13 mouse cellular contexts compared by ENCODE assay signal in genomic region chr11:80745426-80745825, GRCm38 (mm10).
"Had no signal": no experiment of that assay in that cellular context is flagged by ENCODE, and none has a peak within 500 bp of the region (broad histone marks: within the 10 kb centered on the region; RNA-seq: fewer than 3 reads in every experiment).

No protein-coding gene starts in this region.

- H3K9ac ChIP-seq: limb, embryonic 12.5 days; liver, embryonic 13.5 days; liver, postnatal 0 days; lung, embryonic 15.5 days; midbrain, embryonic 15.5 days; neural tube, embryonic 12.5 days had no signal

- H3K4me1 ChIP-seq: limb, embryonic 12.5 days; liver, embryonic 13.5 days; megakaryocyte, embryonic 14.5 days; neural tube, embryonic 12.5 days had no signal

- DNase-seq: kidney, adult 8-10 months; kidney, postnatal 25 days; layer of hippocampus, adult 9-11 months; liver; liver, embryonic 13.5 days; liver, postnatal 0 days; spleen, adult 18-20 months had no signal

- H3K27me3 ChIP-seq: liver, embryonic 13.5 days; lung, embryonic 15.5 days; midbrain, embryonic 15.5 days; neural tube, embryonic 12.5 days had no signal

- H3K27ac ChIP-seq: limb, embryonic 12.5 days; liver, embryonic 13.5 days; lung, embryonic 15.5 days; macrophage; midbrain, embryonic 15.5 days; neural tube, embryonic 12.5 days had no signal

- H3K36me3 ChIP-seq: limb, embryonic 12.5 days; liver, embryonic 13.5 days; lung, embryonic 15.5 days; midbrain, embryonic 15.5 days; neural tube, embryonic 12.5 days had no signal

- H3K9me3 ChIP-seq: limb, embryonic 12.5 days; liver, embryonic 13.5 days; lung, embryonic 15.5 days; megakaryocyte, embryonic 14.5 days; midbrain, embryonic 15.5 days; neural tube, embryonic 12.5 days had no signal

- H3K4me3 ChIP-seq: limb, embryonic 12.5 days; liver, embryonic 13.5 days; lung, embryonic 15.5 days; megakaryocyte, embryonic 14.5 days; midbrain, embryonic 15.5 days; neural tube, embryonic 12.5 days had no signal
